Mouse (Mus musculus) gastrocnemius, adult 18-20 months (tissue): ENCODE data around the gene Capn5. TPM values are rescaled to one million over a fixed set of nuclear protein-coding genes. Genes with fewer than 3 reads are reported as not detected.

Experiments used
- DNase-seq: peaks from one replicate; pipeline ENCODE4 v3.0.0; 2021; ENCODE audit warnings: low spot score
- total RNA-seq, 2 experiments: library from RNA; stranded (reverse); gene quantifications; 2 replicates each; pipeline ENCODE4 v1.2.3; 2021

Capn5 gene
- total RNA-seq, 2 experiments from 2014 or later = 0.98 to 1.6 TPM

DNA sequence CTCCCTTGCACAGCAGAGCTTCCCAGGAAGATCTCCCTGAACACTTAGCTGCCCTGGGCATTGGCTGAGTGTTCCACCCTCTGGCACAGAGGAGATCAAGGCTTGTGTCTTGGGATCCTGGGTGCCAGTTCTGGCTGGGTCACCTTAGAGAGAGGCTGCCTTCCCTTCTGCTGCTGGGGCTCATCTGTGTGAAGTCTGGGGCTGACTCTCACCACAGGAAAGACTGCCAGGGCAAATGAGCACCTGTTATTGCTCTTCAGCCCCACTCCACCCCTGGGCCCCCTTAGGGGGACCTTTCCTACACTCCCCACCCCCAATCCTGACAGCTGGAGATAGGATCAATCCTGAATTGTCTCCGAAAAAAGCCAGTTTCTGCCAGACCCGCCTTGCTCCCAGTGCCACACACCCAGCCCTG, 996 bp downstream of the Capn5 start:
- no peak for DNase-seq

DNA sequence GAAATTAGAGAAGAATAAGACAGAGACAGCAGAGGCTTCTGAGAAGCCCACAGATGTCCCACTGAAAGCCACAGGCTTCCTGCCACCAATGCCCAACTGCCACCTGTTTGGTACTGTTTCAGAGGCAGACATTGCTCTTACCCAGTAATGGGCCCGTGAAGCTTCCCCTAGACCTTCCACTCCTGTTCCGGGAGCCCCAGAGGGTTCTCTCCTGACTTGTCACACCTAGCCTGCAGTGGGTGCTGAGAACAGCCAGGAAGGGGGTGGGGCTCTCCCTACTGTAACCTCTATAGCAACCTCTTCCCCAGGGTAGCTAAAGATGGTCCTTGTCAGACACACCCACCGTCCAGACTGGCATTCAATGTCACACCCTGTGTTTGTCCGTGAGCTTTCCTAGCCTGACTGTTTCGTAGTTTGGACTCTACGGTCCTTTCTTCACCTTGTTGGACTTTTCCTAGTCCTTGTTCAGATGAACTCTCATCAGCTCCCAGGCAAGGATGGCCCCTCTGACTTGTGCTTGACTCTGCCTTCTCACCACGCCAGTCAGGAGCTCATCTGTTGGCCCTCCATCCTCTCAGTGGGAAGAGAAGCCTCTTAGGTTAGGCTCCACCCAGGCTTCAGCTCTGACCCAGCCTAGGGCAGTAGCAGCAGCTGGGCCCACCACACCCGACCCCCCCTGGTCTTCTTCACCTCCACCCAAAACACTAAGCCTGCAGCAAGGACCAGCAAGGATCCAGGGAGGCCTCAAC, 1.6 kb downstream of the Capn5 start:
- DNase-seq = no peak

DNA sequence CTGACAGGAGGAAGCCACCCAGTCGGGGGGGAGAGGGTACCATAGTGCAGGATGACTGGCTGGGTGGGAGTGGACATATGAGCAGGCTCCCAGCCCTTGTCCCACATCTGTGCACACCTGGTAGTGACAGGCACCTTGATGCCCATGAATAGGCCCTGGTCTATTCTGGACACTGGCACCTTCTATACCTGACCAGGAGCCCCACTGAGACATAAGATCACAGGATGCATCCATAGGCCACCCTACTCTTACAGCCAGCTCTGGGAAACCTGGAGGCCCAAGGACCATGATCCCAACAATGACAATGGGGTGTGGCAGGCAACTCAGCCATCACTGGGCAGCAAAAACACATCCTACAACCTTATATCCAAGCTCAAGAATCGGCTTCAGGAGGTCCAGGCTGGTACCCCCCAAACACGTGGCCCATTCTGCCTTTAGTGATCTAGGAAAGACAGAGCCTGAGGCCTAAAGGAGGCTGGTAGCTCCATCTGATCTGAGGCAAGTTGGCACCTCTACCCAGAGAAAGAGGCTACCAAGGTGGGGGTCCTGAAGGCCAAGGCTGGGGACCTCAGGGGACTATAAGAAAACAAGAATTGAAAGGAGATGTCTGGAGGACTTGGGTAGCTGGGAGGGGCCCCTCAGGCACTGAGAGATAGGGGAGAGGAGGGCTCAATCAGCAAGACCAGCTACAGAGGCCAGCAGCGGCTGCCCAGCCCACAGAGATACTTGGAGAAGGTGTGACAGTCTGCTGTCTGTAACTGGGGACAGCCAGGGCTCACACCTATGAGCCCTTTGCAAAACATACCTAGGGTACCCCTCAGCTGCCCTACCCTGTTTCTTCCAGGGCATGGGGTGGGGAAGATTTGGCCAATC, 3.0 kb downstream of the Capn5 start:
- DNase-seq = no peak

- no peak for DNase-seq
These were observed 4.7 kb downstream of the Capn5 start for GRCm38 (mm10) chr7:98173408-98173807.

DNA sequence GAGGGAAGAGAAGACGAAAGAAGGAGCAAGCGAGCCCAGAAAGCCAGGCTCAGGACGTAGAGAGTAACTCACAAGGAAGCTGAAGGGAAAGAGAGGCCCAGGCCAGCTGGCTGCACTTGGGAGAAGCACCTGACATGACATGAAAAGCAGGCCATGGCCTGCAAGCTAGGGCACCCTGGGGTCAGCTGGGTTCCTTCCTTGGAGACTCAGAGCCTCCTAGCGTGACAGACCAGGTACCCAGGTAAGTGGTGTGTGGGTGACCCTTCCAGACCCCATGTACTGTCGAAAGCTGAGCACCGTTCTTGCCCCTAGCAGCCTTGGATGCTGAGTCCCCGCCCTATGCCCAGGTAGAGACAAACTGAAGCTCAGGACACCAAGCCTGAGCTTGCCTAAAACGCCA, 5.4 kb downstream of the Capn5 start:
- DNase-seq = no peak

- peak; percentile 70 for DNase-seq
These were observed 6.7 kb downstream of the Capn5 start for GRCm38 (mm10) chr7:98171141-98172073.

- DNase-seq = peak; percentile 27
These were observed 13.0 kb downstream of the Capn5 start for GRCm38 (mm10) chr7:98164999-98165528.

- DNase-seq = no peak
These were observed 13.6 kb downstream of the Capn5 start for GRCm38 (mm10) chr7:98164382-98164998.

GRCm38 (mm10) chr7:98163700-98164099, 14.4 kb downstream of the Capn5 start:
- DNase-seq = no peak

DNA sequence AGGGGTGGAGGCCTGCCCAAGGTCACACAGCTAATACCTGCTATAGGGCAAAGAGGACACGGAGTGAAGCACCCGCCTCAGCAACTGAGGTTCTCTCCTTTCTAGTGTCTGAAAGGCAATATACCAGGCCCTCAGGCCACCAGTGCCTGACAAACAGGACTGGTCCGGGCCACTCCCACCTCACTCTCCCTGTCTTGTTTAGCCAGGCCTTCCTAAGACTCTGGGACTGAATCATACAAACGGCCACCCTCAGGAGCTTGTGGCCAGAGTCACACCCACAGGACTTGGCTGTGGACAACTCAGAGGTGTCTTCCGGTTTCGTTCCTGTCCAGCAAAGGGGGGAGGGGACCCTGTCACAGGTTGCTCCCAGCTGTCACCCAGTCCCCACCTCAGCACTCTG, 15.8 kb downstream of the Capn5 start:
- DNase-seq = no peak

- no peak for DNase-seq
These were observed 17.9 kb downstream of the Capn5 start for GRCm38 (mm10) chr7:98160041-98160740.

DNA sequence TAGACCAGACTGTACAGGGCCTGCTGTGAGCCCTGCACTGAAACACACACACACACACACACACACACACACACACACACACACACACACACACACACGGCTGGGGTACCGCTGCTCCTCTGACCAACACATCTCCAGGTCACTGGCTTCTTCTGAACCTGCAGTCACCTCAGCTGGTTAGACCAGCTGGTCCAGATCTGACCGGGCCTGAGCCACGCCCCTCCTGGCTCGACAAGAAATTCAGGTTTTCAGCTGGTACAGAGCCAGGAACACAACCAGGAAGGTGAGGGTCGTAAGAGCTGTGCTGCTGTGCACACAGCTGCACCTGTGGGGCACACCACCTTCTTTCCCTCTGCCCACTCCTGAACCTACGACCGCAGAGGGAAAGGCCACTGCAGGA, 19.6 kb downstream of the Capn5 start:
- DNase-seq = no peak

DNA sequence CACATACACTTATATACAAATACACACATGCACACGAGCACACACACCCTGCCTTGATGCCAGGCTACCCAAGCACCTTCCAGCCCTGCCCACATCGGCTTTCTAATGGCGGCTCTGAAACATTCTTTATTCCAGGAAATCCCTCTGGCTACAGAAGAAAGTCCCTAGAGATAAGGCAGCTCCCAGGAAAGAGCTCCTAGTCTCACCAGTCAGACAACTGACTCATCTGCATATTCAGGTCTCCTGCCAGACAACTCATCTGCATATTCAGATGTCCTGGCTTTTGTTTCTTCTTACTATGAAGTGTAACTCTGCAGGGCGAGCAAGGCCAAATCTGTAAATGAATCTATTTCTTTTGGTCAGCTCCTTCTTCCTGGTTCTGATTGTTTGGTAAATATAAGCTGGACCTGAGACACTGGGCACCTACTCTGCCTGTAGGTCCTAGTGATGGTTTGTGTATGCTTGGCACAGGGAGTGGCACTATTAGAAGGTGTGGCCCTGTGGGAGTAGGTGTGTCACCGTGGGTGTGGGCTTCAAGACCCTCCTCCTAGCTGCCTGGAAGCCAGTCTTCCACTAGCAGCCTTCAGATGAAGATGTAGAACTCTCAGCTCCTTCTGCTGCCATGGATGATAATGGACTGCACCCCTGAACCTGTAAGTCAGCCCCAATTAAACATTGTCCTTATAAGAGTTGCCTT, 20.3 kb downstream of the Capn5 start:
- DNase-seq = no peak

DNA sequence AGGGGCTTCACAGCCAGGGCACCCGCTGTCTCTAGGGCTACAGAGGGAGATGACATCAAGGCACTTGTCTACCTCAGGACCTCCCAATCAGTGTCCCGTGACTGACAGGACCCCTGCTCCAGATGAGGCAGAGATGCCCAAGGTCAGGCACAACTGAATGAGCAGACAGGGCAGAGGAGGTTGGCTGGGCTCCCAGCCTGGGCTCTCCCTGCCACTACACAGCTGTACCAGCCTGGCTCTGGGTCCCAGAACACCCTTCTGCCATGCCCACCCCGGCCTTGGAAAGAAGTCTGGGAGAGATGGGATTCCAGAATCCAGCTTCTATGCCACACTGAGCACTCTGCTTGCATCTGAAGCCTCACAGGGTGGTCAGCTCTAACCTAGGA, 21.8 kb downstream of the Capn5 start:
- DNase-seq = no peak

- DNase-seq = peak; percentile 62
These were observed 22.4 kb downstream of the Capn5 start for GRCm38 (mm10) chr7:98155546-98156279.

DNA sequence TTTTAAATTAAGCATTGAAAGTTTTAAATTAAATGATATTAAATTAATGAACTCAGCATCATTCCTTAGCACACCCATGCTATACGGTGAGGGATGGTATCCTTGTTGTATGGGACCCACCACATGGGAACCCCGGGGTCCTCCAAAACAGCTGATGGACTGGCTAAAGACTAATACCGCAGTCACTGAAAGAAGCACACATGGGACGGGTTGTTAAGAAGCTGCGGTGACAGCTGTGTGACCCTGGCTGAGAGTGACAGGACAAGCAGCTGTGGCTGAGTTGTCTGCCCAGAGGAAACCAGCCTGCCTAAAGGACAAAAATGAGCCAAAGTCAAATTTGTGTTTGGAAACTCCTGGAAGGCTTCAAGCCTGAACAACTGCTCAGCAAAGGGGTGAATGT, 24.2 kb downstream of the Capn5 start:
- no peak for DNase-seq

DNA sequence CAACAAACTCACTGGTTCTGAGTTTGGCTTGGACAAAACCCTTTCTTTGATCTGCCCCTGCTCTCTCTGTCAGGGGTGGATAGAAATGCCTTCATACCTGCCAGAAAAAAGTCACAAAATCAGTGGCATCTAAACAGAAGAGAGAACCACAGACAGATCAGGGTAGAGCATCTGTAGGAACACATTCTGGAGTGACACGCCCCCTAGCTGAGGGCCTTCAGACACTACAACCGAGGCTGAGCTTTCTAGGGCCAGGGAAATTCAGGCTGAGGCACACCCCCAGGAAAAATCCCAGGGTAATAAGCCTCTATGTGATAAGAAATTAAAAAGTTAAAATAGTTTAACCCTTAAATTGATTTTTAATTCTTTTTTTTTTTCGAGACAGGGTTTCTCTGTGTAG, 24.7 kb downstream of the Capn5 start:
- no peak for DNase-seq

GRCm38 (mm10) chr7:98152400-98152799, 25.7 kb downstream of the Capn5 start:
- DNase-seq = no peak

GRCm38 (mm10) chr7:98150525-98150924, 27.5 kb downstream of the Capn5 start:
- DNase-seq = no peak
